In the genomic region with DNA sequence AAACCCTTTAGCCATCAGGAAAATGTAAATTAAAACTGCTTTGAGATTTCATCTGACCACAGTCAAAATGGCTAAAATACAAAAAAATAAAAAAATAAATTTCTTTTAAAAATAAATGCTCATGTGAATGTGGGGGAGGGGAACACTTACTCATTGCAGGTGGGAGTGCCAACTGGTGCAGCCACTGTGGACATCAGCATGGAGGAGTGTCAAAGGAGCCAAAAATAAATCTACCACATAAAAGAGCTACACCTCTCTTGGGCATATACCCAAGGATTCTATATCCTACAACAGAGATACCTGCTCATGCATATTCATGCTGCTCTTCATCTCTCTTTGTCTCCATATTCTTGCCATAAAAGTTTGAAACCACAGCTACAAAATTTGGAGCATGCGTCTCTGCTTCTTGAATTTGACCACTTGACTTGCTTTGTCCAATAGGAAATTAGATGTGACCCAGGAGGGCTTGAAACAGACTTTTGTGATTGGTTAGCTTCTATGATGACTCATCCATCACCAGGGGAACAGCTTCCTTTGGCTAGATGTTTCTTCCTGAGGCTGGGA, we compare ENCODE assay signal across 14 mouse cellular contexts.
"Had no signal": no experiment of that assay in that cellular context is flagged by ENCODE, and none has a peak within 500 bp of the region (broad histone marks: within the 10 kb centered on the region; RNA-seq: fewer than 3 reads in every experiment).

No protein-coding gene starts in this region.

- DNase-seq: kidney, adult 18-20 months; kidney, adult 9 months; kidney, postnatal 14 days; kidney, postnatal 4 days; layer of hippocampus, adult 9-11 months; liver, embryonic 13.5 days; lung, adult 2 months; midbrain, embryonic 14.5 days; right cerebral cortex, postnatal 4 days; thymus, postnatal 25 days had no signal

- H3K9ac ChIP-seq: liver, embryonic 13.5 days had no signal

- H3K4me2 ChIP-seq: liver, embryonic 13.5 days had no signal

- H3K27me3 ChIP-seq: liver, embryonic 13.5 days had no signal

- H3K4me3 ChIP-seq: layer of hippocampus, adult 2 months; liver, embryonic 13.5 days had no signal

- H3K4me1 ChIP-seq: liver, embryonic 13.5 days had no signal

- H3K9me3 ChIP-seq: liver, embryonic 13.5 days had no signal

- H3K27ac ChIP-seq: liver, embryonic 13.5 days; macrophage; stomach, postnatal 0 days had no signal

- H3K36me3 ChIP-seq: liver, embryonic 13.5 days had no signal

- ATAC-seq: intestine, embryonic 16.5 days had no signal
